Comparison of ENCODE assay signal across 14 mouse cellular contexts in the genomic region with DNA sequence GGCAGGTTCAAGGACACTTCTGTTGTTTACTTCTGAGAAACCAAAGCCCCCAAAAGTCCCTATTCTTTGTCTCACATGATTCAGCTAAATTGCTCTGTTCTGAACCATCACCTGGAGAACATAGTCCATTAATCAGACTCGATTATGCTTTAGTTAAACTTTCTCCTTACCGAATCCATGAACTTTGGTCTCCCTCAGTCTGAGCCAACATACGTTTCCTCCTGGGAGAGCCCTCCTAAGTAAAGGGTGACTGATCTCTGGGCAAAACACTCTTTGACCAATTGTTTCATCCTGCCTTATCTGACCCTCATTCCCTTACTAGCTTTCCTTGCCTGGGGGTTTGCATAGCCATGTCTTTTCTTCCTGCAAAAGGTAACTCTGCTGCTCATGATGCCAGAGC.
"Had no signal": no experiment of that assay in that cellular context is flagged by ENCODE, and none has a peak within 500 bp of the region (broad histone marks: within the 10 kb centered on the region; RNA-seq: fewer than 3 reads in every experiment).

No protein-coding gene starts in this region.

- H3K9me3 ChIP-seq: limb, embryonic 10.5 days; liver, embryonic 15.5 days; midbrain, embryonic 15.5 days; neural tube, embryonic 12.5 days had no signal

- DNase-seq: lung, adult 2 months; lung, postnatal 36 days; right cerebral cortex, postnatal 4 days; spleen, adult 18-20 months; thymus, adult 18-20 months; thymus, postnatal 14 days had no signal

- H3K4me3 ChIP-seq: left cerebral cortex, adult 2 months; limb, embryonic 10.5 days; liver, embryonic 15.5 days; midbrain, embryonic 15.5 days; neural tube, embryonic 12.5 days had no signal

- H3K36me3 ChIP-seq: limb, embryonic 10.5 days; liver, embryonic 15.5 days; midbrain, embryonic 15.5 days; neural tube, embryonic 12.5 days had no signal

- ATAC-seq: hindbrain, postnatal 0 days; lung, postnatal 0 days; midbrain, embryonic 15.5 days had no signal

- H3K4me2 ChIP-seq: liver, embryonic 11.5 days; liver, embryonic 15.5 days; midbrain, embryonic 15.5 days; neural tube, embryonic 12.5 days had no signal

- H3K27me3 ChIP-seq: liver, embryonic 15.5 days; midbrain, embryonic 15.5 days; neural tube, embryonic 12.5 days had no signal

- H3K9ac ChIP-seq: liver, embryonic 15.5 days; midbrain, embryonic 15.5 days; neural tube, embryonic 12.5 days had no signal

- H3K4me1 ChIP-seq: limb, embryonic 10.5 days; liver, embryonic 15.5 days; midbrain, embryonic 15.5 days; neural tube, embryonic 12.5 days had no signal

- H3K27ac ChIP-seq: hindbrain, postnatal 0 days; left cerebral cortex, adult 2 months; limb, embryonic 10.5 days; liver, embryonic 15.5 days; midbrain, embryonic 15.5 days; neural tube, embryonic 12.5 days had no signal
